Mouse (Mus musculus) ES-E14 (cell line): ENCODE data around the gene Slc43a2. TPM values are rescaled to one million over a fixed set of nuclear protein-coding genes. Genes with fewer than 3 reads are reported as not detected.
"Not testable (repeated sequence)": the region's sequence is repeated elsewhere in the genome, so short reads cannot be mapped to it uniquely, and the experiment has no call there.

Experiments
- DNase-seq: peaks from one replicate; pipeline ENCODE4 v3.0.0-alpha.2; 2013; ENCODE audit warnings: low read depth, low spot score
- H3K27ac ChIP-seq: 2 replicates; pipeline ENCODE4 v1.5.1; 2012; ENCODE audit warnings: low read depth, mild to moderate bottlenecking, low read length, moderate library complexity, mixed read lengths; ENCODE audit not compliant: poor library complexity, insufficient read depth, severe bottlenecking
- H3K36me3 ChIP-seq: 2 replicates; pipeline ENCODE4 v1.6.1; 2012; ENCODE audit warnings: mild to moderate bottlenecking, low read length, moderate library complexity, mixed read lengths; ENCODE audit not compliant: control insufficient read depth, poor library complexity, insufficient read depth, severe bottlenecking
- H3K4me1 ChIP-seq, 2 experiments: fragments of 150-350 bp in 1 of 2; sonication (generic) in 1 of 2; 2 replicates each; pipeline ENCODE4 v1.6.1; 2012; ENCODE audit warnings: low read length in 2 of 2, mild to moderate bottlenecking in 1 of 2, mixed read lengths in 1 of 2; ENCODE audit not compliant: control insufficient read depth in 2 of 2, insufficient read depth in 2 of 2, poor library complexity in 1 of 2
- H3K4me3 ChIP-seq, 2 experiments: fragments of 150-350 bp in 1 of 2; sonication (generic) in 1 of 2; 2 replicates each; pipeline ENCODE4 v1.5.1; 2012; ENCODE audit warnings: low read length in 2 of 2, low read depth in 1 of 2, mild to moderate bottlenecking in 1 of 2, mixed read lengths in 1 of 2; ENCODE audit not compliant: insufficient read depth in 1 of 2, poor library complexity in 1 of 2, severe bottlenecking in 1 of 2
- H3K9ac ChIP-seq: 2 replicates; pipeline ENCODE4 v1.6.1; 2012; ENCODE audit warnings: low read depth, mild to moderate bottlenecking, low read length, mixed read lengths; ENCODE audit not compliant: poor library complexity, insufficient read depth, severe bottlenecking
- H3K9me3 ChIP-seq: fragments of 150-350 bp; sonication (generic); 2 replicates; pipeline ENCODE4 v1.6.1; 2012; ENCODE audit warnings: low read depth, mild to moderate bottlenecking, low read length; ENCODE audit not compliant: control insufficient read depth, insufficient read depth
- CHD2 ChIP-seq: IDR thresholded peaks from 2 replicates; pipeline ENCODE4 v1.6.1; 2014; ENCODE audit warnings: mild to moderate bottlenecking, low read depth, low read length, inconsistent platforms
- HCFC1 ChIP-seq: IDR thresholded peaks from 2 replicates; pipeline ENCODE4 v1.6.1; 2012; ENCODE audit warnings: low read length, inconsistent platforms, borderline replicate concordance; ENCODE audit not compliant: insufficient read depth
- MAFK ChIP-seq: IDR thresholded peaks from 2 replicates; pipeline ENCODE4 v1.6.1; 2014; ENCODE audit warnings: mild to moderate bottlenecking, low read depth, low read length, inconsistent platforms; ENCODE audit not compliant: insufficient read depth
- ZC3H11A ChIP-seq: IDR thresholded peaks from 2 replicates; pipeline ENCODE4 v1.6.1; 2012; ENCODE audit warnings: low read depth, mild to moderate bottlenecking, inconsistent platforms, low read length, borderline replicate concordance
- ZNF384 ChIP-seq: IDR thresholded peaks from 2 replicates; pipeline ENCODE4 v1.6.1; 2012; ENCODE audit warnings: low read depth, low read length, inconsistent platforms
- in situ Hi-C, 2 experiments: fragments of 600-800 bp; cut with MboI; formaldehyde crosslinking; loops; one replicate each; pipeline ENCODE4 v1.15.1; 2025; ENCODE audit warnings: low sequenced_read_pairs in 2 of 2, inconsistent platforms in 1 of 2; ENCODE audit not compliant: unreplicated experiment in 2 of 2
- total RNA-seq: library from RNA; depleted of rRNA; stranded (reverse); fragments of 300-350 nt; gene quantifications from 2 replicates; pipeline ENCODE4 v1.2.3, GENCODE M21; 2012

Slc43a2 gene
- total RNA-seq, 1 experiment = 24.8 TPM

- no peaks in the 10 kb centered on the region; the same call in 1 of the 2 replicates for H3K36me3 ChIP-seq
- no peak for DNase-seq
- H3K9ac ChIP-seq = no peak overlapping the region
- no peak overlapping the region for H3K27ac ChIP-seq
- no peak overlapping the region for H3K4me3 ChIP-seq
- no peaks in the 10 kb centered on the region for H3K9me3 ChIP-seq
- in situ Hi-C loops = no loop called here
- peaks cover 4% of the 10 kb centered on the region in 2 experiments; a peak in 2 of 4 replicates for H3K4me1 ChIP-seq
- no peak for TF ChIP-seq MAFK
- TF ChIP-seq CHD2 = no peak
- no peak for TF ChIP-seq ZNF384
- TF ChIP-seq ZC3H11A = no peak
- TF ChIP-seq HCFC1 = no peak
Measured at GRCm38 (mm10) chr11:75551321-75551720, 19.8 kb downstream of the Slc43a2 start.

GRCm38 (mm10) chr11:75551961-75552441, 20.5 kb downstream of the Slc43a2 start:
- H3K27ac ChIP-seq = no peak overlapping the region
- in situ Hi-C loops = no loop called here
- 0 out of 2 replicates have a peak overlapping the region, but pooled peaks have one; percentile 18 for H3K9ac ChIP-seq

GRCm38 (mm10) chr11:75552906-75553482, 21.5 kb downstream of the Slc43a2 start:
- in situ Hi-C loops = no loop called here
- Histone ChIP-seq H3K9me3 (no peaks in the 10 kb centered on the region), H3K9ac (no peak overlapping the region), H3K27ac (no peak overlapping the region), H3K4me3 (no peak overlapping the region), H3K4me1 (peaks cover 4 to 6% of the 10 kb centered on the region in 2 experiments; a peak in 2 of 4 replicates), H3K36me3 (no peaks in the 10 kb centered on the region; the same call in 1 of the 2 replicates)
- TF ChIP-seq ZC3H11A = no peak
- DNase-seq = no peak

More at GRCm38 (mm10) chr11:75551961-75552441, 20.5 kb downstream of the Slc43a2 start:
- Histone ChIP-seq H3K9me3 (no peaks in the 10 kb centered on the region), H3K36me3 (no peaks in the 10 kb centered on the region; the same call in 1 of the 2 replicates), H3K4me3 (peak overlapping the region in 1 of 2 experiments; percentile 3; a peak in 1 of 4 replicates), H3K4me1 (peaks cover 4% of the 10 kb centered on the region in 2 experiments; a peak in 2 of 4 replicates)
- DNase-seq = no peak
- TF ChIP-seq CHD2 = no peak

- H3K4me1 ChIP-seq, DNase-seq, H3K9me3 ChIP-seq, H3K36me3 ChIP-seq, H3K9ac ChIP-seq, H3K27ac ChIP-seq, in situ Hi-C loops, H3K4me3 ChIP-seq: not testable (repeated sequence)
Measured at GRCm38 (mm10) chr11:75556006-75556405, 24.5 kb downstream of the Slc43a2 start.

GRCm38 (mm10) chr11:75557142-75557541, 25.6 kb downstream of the Slc43a2 start:
- H3K4me3 ChIP-seq = peak overlapping the region in 1 of 2 experiments; percentile 14; a peak in 2 of 4 replicates
- H3K9me3 ChIP-seq = no peaks in the 10 kb centered on the region
- H3K36me3 ChIP-seq = 0 out of 2 replicates have a peak, but pooled peaks cover 1% of the 10 kb centered on the region
- TF ChIP-seq HCFC1 (no peak), CHD2 (no peak), MAFK (no peak), ZNF384 (no peak), ZC3H11A (no peak)
- DNase-seq = peak; percentile 51
- peak overlapping the region; percentile 64 for H3K27ac ChIP-seq
- peak overlapping the region; percentile 44; the same call in 1 of the 2 replicates for H3K9ac ChIP-seq
- peaks cover 0 to 6% of the 10 kb centered on the region in 2 experiments; a peak in 1 of 4 replicates for H3K4me1 ChIP-seq
- in situ Hi-C loops = no loop called here
